7 mouse cellular contexts compared by ENCODE assay signal in genomic region chr2:66409740-66410290, GRCm38 (mm10). TPM values are rescaled to one million over a fixed set of nuclear protein-coding genes. Genes with fewer than 3 reads are reported as not detected.
DNase-seq lines count a peak whose midpoint lies in the region; ATAC-seq lines count a peak whose summit lies in the region.

No protein-coding gene starts in this region.

- WGBS in hindbrain, embryonic 12.5 days, result under 1% methylated on average over 14 of the region's 14 CpGs

- H3K36me3 ChIP-seq in hindbrain, embryonic 12.5 days, result no peaks in the 10 kb centered on the region

- H3K9me3 ChIP-seq in hindbrain, embryonic 12.5 days (replicated peaks), result no peaks in the 10 kb centered on the region

- H3K4me3 ChIP-seq in hindbrain, embryonic 12.5 days, result peak overlapping the region; percentile 47

- H3K4me1 ChIP-seq in hindbrain, embryonic 12.5 days, result peaks cover 6% of the 10 kb centered on the region

- peak overlapping the region; percentile 62 for H3K9ac ChIP-seq in hindbrain, embryonic 12.5 days

- H3K4me2 ChIP-seq in hindbrain, embryonic 12.5 days (replicated peaks), result peak overlapping the region; percentile 67

- peak; percentile 82 for ATAC-seq in hindbrain, embryonic 12.5 days (ENCODE audit: low FRiP score)
- ATAC-seq in megakaryocyte, adult 5-6 weeks (ENCODE audit: poor library complexity, severe bottlenecking), result peak; percentile 84

- H3K27ac ChIP-seq in hindbrain, embryonic 12.5 days, result 0 out of 2 replicates have a peak overlapping the region, but pooled peaks have one; percentile 30

- H3K27me3 ChIP-seq in hindbrain, embryonic 12.5 days, result no peaks in the 10 kb centered on the region

- peak; percentile 64 for DNase-seq in ES-CJ7 (ENCODE audit: low read depth, low spot score)
- peak; percentile 91 for DNase-seq in brain, adult 2 months (ENCODE audit: low read depth, low spot score)
- DNase-seq in fibroblast of lung, adult 2 months (ENCODE audit: low read depth), result peak; percentile 11
- DNase-seq in layer of hippocampus, postnatal 25 days (ENCODE audit: extremely low spot score in 1 of 2, low spot score in 1 of 2), result peak; percentile 36 to 37
- DNase-seq in right cerebral cortex, postnatal 36 days (ENCODE audit: low spot score in 2 of 2), result peak; percentile 22 to 34

RNA-seq across cellular contexts. Expression of gene Scn1a, which starts 30.8 kb away (rescaled TPM):
- 4.0 and 5.4 TPM in 2 replicates for polyA plus RNA-seq in hindbrain, embryonic 12.5 days (2016; fragmentation: Nextera tagmentation; extraction: Ambion mirVana)
- total RNA-seq in layer of hippocampus, postnatal 25 days (2021), result 10 to 100 TPM; 57.0 to 60.6 TPM
- not detected in 2 replicates for total RNA-seq in megakaryocyte, adult 5-6 weeks (2015)
- total RNA-seq in megakaryocyte, adult 5-6 weeks (2017), result not detected in 2 replicates

Comparison
In these comparisons a context has a peak if more than half of its experiments do, and no peak if none do; other contexts are left out.
1. Peak in every context shown above with its lines: DNase-seq, ATAC-seq, H3K4me3 ChIP-seq and H3K27ac ChIP-seq.
2. DNase-seq: peak in every context shown above with its lines; median percentile 91 in brain, adult 2 months; 64 in ES-CJ7; 36 in layer of hippocampus, postnatal 25 days; 28 in right cerebral cortex, postnatal 36 days; 11 in fibroblast of lung, adult 2 months.
3. RNA of gene Scn1a, which starts 30.8 kb away (total RNA-seq): 57.0 to 60.6 TPM in layer of hippocampus, postnatal 25 days; not detected in megakaryocyte, adult 5-6 weeks; every median in the first group is over 10 times any median in the second.